In genomic region chr3:63483726-63484125, GRCm38 (mm10) we compare ENCODE assay signal across 35 mouse cellular contexts. TPM values are rescaled to one million over a fixed set of nuclear protein-coding genes. Genes with fewer than 3 reads are reported as not detected.
DNase-seq lines count a peak whose midpoint lies in the region; ATAC-seq lines count a peak whose summit lies in the region.
"Had no signal": no experiment of that assay in that cellular context is flagged by ENCODE, and none has a peak within 500 bp of the region (broad histone marks: within the 10 kb centered on the region; RNA-seq: fewer than 3 reads in every experiment).

Gene Gm34302, minus strand, starts transcription at chr3:63483879.

- no peak within 1 kb of the TSS for H3K9ac ChIP-seq in heart, embryonic 11.5 days (ENCODE audit: low read depth, low read length)
- H3K9ac ChIP-seq: embryonic facial prominence, embryonic 13.5 days; hindbrain, embryonic 13.5 days; limb, embryonic 12.5 days; liver, embryonic 15.5 days; lung, embryonic 14.5 days; midbrain, embryonic 15.5 days; neural tube, embryonic 15.5 days had no signal

- H3K9me3 ChIP-seq in heart, embryonic 11.5 days (replicated peaks; ENCODE audit: control insufficient read depth, low read length): no peaks in the 10 kb centered on the region
- no peaks in the 10 kb centered on the region for H3K9me3 ChIP-seq in midbrain, embryonic 10.5 days (replicated peaks)
- H3K9me3 ChIP-seq: embryonic facial prominence, embryonic 13.5 days; forebrain, embryonic 10.5 days; G1E; hindbrain, embryonic 13.5 days; limb, embryonic 12.5 days; liver, embryonic 15.5 days; midbrain, embryonic 15.5 days; neural tube, embryonic 15.5 days had no signal

- H3K36me3 ChIP-seq in heart, embryonic 11.5 days (ENCODE audit: control insufficient read depth, insufficient read depth, low read length): no peaks in the 10 kb centered on the region
- H3K36me3 ChIP-seq in midbrain, embryonic 10.5 days: no peaks in the 10 kb centered on the region
- H3K36me3 ChIP-seq: embryonic facial prominence, embryonic 13.5 days; forebrain, embryonic 10.5 days; G1E; hindbrain, embryonic 13.5 days; limb, embryonic 12.5 days; liver, embryonic 15.5 days; midbrain, embryonic 15.5 days; neural tube, embryonic 15.5 days had no signal

- no peaks in the 10 kb centered on the region for H3K4me1 ChIP-seq in heart, embryonic 11.5 days (ENCODE audit: control insufficient read depth, insufficient read depth, low read length)
- H3K4me1 ChIP-seq in midbrain, embryonic 10.5 days: no peaks in the 10 kb centered on the region
- H3K4me1 ChIP-seq: embryonic facial prominence, embryonic 13.5 days; forebrain, embryonic 10.5 days; hindbrain, embryonic 13.5 days; limb, embryonic 12.5 days; liver, embryonic 15.5 days; midbrain, embryonic 15.5 days; neural tube, embryonic 15.5 days had no signal

- whole genome bisulfite sequencing in heart, embryonic 11.5 days (ENCODE audit: insufficient replicate concordance): 18% methylated on average over 1 of the region's 1 CpGs
- 69% methylated on average over 1 of the region's 1 CpGs for WGBS in midbrain, embryonic 10.5 days

- H3K4me3 ChIP-seq in heart, embryonic 11.5 days (ENCODE audit: low read depth, low read length): no peak within 1 kb of the TSS
- no peak within 1 kb of the TSS for H3K4me3 ChIP-seq in midbrain, embryonic 10.5 days
- H3K4me3 ChIP-seq: embryonic facial prominence, embryonic 13.5 days; forebrain, embryonic 10.5 days; hindbrain, embryonic 13.5 days; left cerebral cortex, adult 2 months; limb, embryonic 12.5 days; liver, embryonic 15.5 days; midbrain, embryonic 15.5 days; neural tube, embryonic 15.5 days had no signal

- ATAC-seq in heart, embryonic 11.5 days (replicated peaks; ENCODE audit: insufficient number of reproducible peaks, low FRiP score, low TSS enrichment): no peak
- ATAC-seq: forebrain, embryonic 16.5 days; intestine, postnatal 0 days; midbrain, embryonic 15.5 days had no signal

- intact Hi-C loops in heart, postnatal 10 days (cut with DNase I): no loop called here

- no peak within 1 kb of the TSS for H3K27ac ChIP-seq in heart, embryonic 11.5 days (ENCODE audit: low read depth, low read length)
- H3K27ac ChIP-seq in midbrain, embryonic 10.5 days (replicated peaks): no peak within 1 kb of the TSS
- H3K27ac ChIP-seq: embryonic facial prominence, embryonic 13.5 days; forebrain, embryonic 10.5 days; hindbrain, embryonic 13.5 days; left cerebral cortex, adult 2 months; limb, embryonic 12.5 days; liver, embryonic 15.5 days; midbrain, embryonic 15.5 days; neural tube, embryonic 15.5 days had no signal

- peak; percentile 33 to 60 for DNase-seq in heart, adult 18-20 months
- DNase-seq in gastrocnemius, postnatal 25 days: no peak
- peak; percentile 11 to 28 for DNase-seq in heart, postnatal 10 days
- no peak for DNase-seq in layer of hippocampus, postnatal 10 days (ENCODE audit: low spot score in 2 of 2)
- no peak for DNase-seq in midbrain, embryonic 10.5 days (ENCODE audit: low spot score)
- no peak for DNase-seq in cerebellum, postnatal 4 days (ENCODE audit: low spot score in 2 of 2)
- DNase-seq: adrenal gland, adult 8-10 months; cerebellum, adult 8-10 months; cerebellum, postnatal 36 days; kidney, adult 9 months; kidney, postnatal 10 days; lung, embryonic 14.5 days; lung, postnatal 14 days; right cerebral cortex, adult 18-20 months; thymus, postnatal 4 days had no signal

- H3K27me3 ChIP-seq in heart, embryonic 11.5 days (ENCODE audit: control insufficient read depth, insufficient read depth, low read length): no peaks in the 10 kb centered on the region
- no peaks in the 10 kb centered on the region for H3K27me3 ChIP-seq in midbrain, embryonic 10.5 days (ENCODE audit: low read depth, poor library complexity, severe bottlenecking)
- H3K27me3 ChIP-seq: embryonic facial prominence, embryonic 13.5 days; hindbrain, embryonic 13.5 days; limb, embryonic 12.5 days; liver, embryonic 15.5 days; midbrain, embryonic 15.5 days; neural tube, embryonic 15.5 days had no signal

- no peak within 1 kb of the TSS for H3K4me2 ChIP-seq in heart, embryonic 11.5 days
- H3K4me2 ChIP-seq: embryonic facial prominence, embryonic 13.5 days; hindbrain, embryonic 13.5 days; limb, embryonic 12.5 days; liver, embryonic 15.5 days; lung, embryonic 14.5 days; midbrain, embryonic 15.5 days; neural tube, embryonic 15.5 days had no signal

RNA-seq across cellular contexts. Expression of gene Gm34302, which starts in this region (rescaled TPM):
- 100 to 1,000 TPM; 816 to 963 TPM for total RNA-seq in heart, adult 18-20 months (2021)
- 1.3 TPM in 1 of 2 replicates, not detected in the other for polyA plus RNA-seq in heart, embryonic 11.5 days (2014; fragmentation: Nextera tagmentation; extraction: Ambion mirVana)
- 10 to 100 TPM; 15.4 to 83.1 TPM for total RNA-seq in gastrocnemius, postnatal 25 days (2021)
- 100 to 1,000 TPM; 135 to 211 TPM for total RNA-seq in heart, postnatal 10 days (2021)
- total RNA-seq in layer of hippocampus, postnatal 10 days (2021): not detected
- polyA plus RNA-seq in midbrain, embryonic 10.5 days (2016; fragmentation: Nextera tagmentation; extraction: Ambion mirVana): not detected in 2 replicates
- total RNA-seq: adrenal gland, adult 8-10 months; G1E; granulocyte monocyte progenitor cell, adult 5-6 weeks; layer of hippocampus, postnatal 14 days; left cerebral cortex, adult 2 months; liver, adult 2 months had no signal
- polyA plus RNA-seq: embryonic facial prominence, embryonic 13.5 days; forebrain, embryonic 10.5 days; forebrain, embryonic 16.5 days; G1E; hindbrain, embryonic 13.5 days; intestine, postnatal 0 days; large intestine, adult 2 months; limb, embryonic 12.5 days; liver, adult 2 months; liver, embryonic 15.5 days; lung, embryonic 14.5 days; midbrain, embryonic 15.5 days; neural tube, embryonic 15.5 days; small intestine, adult 2 months; stomach, embryonic 14.5 days; testis, adult 2 months; thymus, postnatal 0 days had no signal

Comparison
In these comparisons a context has a peak if more than half of its experiments do, and no peak if none do; other contexts are left out.
1. RNA of gene Gm34302 (total RNA-seq): 816 to 963 TPM in heart, adult 18-20 months, 135 to 211 TPM in heart, postnatal 10 days and 15.4 to 83.1 TPM in gastrocnemius, postnatal 25 days; not detected in layer of hippocampus, postnatal 10 days; every median in the first group is over 10 times any median in the second.
2. DNase-seq: peak in heart, adult 18-20 months (2 of 2) and heart, postnatal 10 days (2 of 2); none in gastrocnemius, postnatal 25 days (single experiment), layer of hippocampus, postnatal 10 days (0 of 2), midbrain, embryonic 10.5 days (single experiment) and cerebellum, postnatal 4 days (0 of 2).